Mouse (Mus musculus): ENCODE data around the gene Mpig6b.

Gene Mpig6b

DNA sequence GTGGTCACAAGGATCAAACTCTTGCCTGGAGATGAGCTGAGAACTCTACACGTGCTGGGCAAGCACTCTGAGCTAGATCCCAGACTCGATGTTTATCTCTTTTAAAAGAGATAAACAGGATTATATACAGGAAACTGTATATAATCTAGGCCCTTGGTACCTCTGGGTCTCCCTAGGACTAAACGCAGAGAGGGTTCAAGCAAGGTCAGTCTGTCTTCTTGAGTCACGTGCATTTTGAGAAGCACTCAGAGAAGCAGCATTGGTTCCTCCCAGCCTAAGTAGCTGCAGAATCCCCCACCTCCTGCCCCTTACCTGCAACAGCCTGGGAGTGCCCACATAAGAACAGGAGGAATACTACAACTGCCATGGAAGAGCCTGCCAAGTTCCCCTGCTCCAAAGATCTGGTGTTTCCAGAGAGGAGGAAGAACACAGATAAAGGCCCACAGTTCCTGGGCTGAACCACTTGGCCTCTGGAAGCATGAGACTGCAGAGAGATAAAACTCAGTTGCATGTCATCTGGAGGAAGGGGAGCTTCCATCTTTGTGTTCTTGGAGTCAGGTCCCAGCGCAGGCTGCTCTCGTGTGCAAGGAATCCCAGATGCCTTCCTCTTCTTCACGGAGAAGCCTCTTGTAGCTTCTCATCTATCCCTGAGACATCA is 19.4 kb upstream of the Mpig6b start, which contains the start of gene Ly6g6f:
Gene Ly6g6f, minus strand, starts transcription at position 403 of the 658 bp plus-strand sequence.
- DNase-seq = no peak

DNA sequence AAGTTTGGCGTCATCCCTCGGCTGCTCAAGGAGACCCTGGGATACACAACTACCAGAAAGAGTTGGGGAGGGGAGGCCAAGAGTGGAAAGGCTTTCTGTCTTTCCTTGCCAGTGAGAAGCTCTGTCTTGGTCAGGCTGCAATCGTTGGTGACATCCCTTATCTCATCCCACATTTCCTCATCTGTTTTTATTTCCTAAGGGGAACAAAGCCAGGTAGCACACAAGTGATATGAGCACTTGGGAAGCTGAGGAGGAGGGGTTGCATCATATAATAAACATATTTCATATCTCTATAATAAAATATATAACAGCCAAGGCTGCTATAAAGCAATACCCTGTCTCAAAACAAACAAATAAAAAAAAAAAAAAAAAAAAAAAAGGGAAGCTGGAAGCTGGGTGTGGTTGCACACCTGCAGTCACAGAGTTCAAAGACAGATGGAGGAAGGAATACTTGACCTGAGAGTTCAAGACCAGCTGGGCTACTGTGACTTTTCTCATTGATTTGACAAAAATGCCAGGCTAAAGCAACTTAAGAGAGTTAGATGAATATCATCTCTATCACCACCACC is 18.0 kb upstream of the Mpig6b start:
- DNase-seq = no peak

DNA sequence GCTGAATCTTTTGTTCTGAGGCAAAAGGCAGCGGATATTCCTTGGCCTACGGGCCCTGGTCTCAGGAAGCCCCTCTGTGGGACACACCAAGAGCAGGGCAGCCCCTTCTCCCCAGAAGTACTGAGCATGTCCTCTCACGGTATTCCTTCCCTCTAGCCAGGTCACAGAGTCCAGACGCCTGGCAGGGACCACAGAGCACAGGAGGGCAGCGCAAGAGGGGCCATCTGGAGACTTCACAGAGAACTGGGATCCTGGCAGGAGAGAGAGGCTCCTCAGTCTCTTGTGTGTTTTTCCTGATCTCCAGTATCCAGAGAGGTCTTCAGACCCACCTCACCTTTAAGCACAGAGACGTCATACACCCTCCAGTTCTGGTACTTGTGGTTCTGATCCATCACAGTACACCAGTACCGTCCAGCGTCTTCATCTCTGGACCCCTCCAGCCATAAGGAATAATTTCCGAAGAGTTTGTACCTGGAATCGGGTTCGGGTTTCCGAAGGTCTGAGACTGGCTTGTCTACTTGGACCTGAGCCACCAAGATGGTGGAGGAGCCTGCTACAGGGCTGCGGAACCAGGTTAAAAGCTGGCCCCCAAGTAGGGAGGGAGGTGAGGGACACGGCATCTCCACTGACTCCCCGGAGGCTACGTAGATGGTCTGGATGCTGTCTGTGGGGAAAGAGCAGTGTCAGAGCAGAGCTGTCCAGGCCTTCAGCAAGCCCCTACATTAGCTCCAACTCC is 17.0 kb upstream of the Mpig6b start:
- DNase-seq = no peak

DNA sequence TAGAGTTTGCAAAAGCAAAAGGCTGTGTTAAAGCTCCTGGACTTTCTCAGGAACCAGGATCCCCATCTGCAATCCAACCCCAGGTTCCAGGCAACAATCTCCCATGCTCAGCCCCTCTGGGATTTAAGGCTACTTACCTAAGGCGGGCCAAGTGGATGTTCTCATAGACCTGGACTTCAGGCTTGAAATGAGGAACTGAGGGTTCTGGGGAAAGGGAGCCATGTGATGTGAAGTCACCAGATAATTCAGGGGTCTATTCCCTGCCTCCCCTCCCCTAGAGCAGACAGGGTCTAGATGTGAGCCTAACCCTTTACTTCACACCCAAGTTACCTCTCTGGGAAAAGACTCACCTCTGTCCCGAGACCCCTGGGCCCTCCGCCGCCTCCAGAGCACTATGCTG is 14.7 kb upstream of the Mpig6b start:
- DNase-seq = no peak

DNA sequence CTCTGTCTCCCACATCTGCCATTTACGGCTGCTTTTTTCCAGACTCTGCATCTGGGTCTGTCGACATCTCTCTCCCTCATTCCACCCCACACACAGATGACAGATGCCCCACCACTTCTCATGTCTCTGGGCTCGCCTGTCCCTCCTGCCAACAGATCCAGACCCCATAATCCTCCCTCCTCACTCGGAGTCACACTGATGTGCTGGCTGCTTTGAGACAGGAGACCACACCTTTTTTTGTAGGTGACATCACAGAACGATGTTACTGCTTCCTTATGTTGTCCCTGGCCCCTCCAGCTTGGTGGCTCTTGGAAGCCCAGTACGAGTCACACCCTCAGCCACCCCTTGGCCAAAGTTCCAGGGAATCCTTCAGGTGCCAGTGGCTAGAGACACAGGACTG is 14.3 kb upstream of the Mpig6b start:
- no peak for DNase-seq

DNA sequence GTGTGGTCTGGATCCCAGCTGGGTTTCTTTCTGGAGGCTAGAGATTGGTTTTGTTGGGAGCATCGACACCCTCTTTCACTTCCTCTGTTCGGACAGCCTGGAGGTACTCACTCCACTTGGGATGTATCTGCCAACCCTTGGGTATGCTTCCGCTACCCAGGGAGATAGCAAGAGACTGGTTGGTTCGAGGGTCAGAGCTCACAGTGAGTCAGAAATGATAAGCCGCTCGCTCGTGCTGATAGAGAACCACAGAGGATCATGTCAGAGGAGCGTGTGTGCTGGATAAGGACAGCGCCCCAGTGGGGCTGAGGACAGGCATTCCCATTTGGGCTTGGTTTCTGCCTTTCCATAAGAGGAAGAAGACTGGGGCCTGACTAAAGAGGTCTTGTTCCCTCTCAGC is 13.8 kb upstream of the Mpig6b start:
- DNase-seq = no peak

DNA sequence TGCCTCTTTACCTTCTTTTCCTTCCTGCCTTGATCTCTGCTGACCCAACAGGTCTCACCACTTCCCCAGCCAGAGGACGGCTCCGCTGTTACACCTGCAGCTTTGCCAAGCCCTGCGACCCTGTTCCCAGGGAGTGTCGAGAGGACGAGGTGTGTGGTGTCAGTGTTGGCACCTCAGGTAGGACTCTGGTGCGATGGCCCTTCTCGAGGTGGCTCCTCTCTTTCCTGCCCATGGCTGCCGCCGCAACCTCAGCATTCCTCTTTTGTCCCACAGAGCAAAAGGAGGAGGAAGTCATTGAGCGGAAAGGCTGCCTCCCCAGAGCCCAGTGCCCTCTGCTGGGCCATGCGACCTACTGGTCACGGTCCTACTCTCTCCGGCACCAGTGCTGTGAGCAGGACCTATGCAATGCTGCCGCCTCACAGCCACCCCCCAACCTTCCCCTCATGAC is 11.8 kb upstream of the Mpig6b start, which contains the start of gene Ly6g6d:
Gene Ly6g6d, minus strand, starts transcription at position 280 of the 448 bp plus-strand sequence.
- DNase-seq = peak; percentile 82

DNA sequence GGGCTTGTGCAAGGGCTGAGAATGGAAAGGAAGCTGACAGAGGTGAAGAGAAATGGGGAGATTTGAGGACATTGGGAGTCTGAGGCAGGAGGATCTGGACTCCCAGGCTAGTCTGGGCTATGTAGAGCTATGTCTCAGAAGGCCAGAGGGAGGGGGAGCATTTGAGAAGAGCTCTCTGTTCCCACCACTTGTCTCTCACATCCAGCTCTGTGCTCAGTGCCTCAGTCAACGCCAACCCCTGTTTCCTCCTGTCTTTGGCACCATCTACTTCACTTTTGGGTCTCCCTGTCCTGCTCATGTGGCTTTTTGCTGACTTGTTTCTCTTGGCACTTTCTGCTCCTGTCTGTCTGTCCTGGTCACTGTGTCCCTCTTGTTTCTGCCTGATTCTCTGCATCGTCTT is 11.3 kb upstream of the Mpig6b start:
- no peak for DNase-seq

DNA sequence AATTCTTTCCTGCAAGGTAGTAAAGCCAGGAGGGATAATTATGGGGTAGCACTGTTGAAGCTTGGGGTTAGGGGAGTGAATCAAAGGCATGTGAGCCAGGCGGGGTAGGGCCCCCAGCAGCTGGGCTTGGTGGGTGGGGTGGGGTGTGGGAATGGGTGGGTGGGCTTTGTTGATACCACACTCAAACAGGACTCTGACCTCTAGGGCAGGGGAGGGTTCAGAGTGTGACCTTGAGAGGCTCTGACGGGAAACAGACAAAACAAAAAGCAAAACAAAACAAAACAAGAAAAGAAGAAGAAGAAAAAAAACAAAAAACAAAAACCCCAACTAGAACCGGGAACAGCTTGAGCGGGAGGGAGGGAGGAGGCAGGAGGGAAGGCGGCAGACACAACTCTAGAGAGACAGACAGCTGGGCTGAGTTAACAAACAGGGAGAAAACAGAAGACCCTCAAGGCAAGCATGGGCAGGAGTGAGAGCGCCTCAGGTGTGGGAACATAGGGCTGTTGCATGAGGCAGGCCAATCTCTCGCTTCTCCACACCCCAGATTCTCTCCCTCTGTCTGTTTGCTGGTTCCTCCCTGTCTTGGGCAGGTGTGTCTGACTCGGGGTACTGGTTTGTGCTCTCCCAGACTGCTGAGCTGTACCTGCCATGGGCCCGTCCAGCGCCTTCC is 10.7 kb upstream of the Mpig6b start, which contains the start of gene Ly6g6e:
Gene Ly6g6e, plus strand, starts transcription at position 396 of the 670 bp plus-strand sequence.
- no peak for DNase-seq

DNA sequence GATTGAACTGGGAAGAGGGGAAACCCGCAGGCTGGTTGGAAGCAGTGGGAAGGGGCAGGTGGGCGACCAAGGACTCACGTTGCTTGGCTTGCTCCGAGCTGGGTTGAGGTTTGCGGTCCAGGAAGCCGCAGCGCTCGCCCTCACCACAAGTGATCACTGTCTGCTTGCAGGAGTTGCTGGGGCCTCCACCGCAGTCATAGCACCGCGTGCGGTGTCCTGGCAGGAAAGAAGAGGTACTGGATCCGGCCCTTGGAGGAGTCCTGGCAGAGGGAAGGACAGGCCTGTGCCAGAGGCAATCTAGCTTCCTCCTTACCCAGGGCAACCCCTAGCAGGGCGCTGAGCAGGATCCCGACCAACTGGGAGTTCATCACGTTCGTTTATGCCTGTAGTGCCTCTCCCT is 8.1 kb upstream of the Mpig6b start:
- DNase-seq = no peak

DNA sequence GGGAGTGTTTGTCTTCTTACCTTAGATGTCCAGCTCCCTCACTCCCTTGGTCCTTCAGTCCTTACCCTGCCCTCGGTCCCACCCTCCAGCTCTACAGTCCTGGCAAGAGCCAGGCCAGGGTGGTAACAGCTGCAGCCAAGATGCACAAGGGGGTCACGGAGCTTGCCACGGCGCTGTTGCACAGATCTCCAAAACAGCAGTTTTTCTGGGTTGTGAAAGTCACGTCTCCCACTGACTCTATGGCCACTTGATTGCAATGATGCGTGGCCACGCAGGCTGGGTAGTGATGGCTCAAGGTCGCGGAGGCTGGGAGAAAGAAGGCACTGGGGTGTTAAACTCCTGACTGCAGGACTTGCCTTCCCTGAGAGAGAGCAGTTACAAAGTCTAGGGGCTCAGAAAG is 5.5 kb upstream of the Mpig6b start:
- no peak for DNase-seq

DNA sequence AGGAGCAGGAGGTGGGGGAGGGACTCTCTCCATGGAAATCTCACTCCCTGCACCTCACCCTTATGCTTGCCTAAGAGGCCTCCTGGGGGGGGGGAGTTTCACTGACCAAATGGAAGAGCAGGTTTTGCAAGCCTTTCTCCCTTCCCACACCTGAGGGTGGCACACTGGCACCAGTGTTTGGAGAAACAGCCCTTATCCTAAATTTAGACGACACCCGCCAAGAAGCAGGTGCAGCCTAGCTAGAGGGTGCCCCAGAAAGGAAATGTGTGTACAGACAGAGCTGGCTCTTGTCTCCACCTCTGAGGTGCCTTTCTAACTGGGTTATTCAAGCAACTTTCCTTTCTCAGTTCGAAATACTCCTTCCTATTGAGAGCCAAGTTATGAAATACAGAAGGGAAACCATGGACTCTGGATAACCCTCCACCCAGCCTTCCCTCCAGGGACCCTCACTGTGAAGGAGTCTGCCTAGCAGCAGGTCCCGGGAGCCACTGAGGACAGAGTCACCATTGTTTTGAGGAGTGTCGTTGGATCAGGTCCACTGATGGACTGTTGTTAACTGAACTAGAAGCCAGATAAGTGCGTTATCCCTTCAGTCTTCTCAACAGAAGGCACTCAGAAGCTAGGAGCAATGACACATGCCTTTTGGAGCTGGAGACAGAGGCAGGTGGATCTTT is 4.7 kb upstream of the Mpig6b start:
- DNase-seq = peak; percentile 55

DNA sequence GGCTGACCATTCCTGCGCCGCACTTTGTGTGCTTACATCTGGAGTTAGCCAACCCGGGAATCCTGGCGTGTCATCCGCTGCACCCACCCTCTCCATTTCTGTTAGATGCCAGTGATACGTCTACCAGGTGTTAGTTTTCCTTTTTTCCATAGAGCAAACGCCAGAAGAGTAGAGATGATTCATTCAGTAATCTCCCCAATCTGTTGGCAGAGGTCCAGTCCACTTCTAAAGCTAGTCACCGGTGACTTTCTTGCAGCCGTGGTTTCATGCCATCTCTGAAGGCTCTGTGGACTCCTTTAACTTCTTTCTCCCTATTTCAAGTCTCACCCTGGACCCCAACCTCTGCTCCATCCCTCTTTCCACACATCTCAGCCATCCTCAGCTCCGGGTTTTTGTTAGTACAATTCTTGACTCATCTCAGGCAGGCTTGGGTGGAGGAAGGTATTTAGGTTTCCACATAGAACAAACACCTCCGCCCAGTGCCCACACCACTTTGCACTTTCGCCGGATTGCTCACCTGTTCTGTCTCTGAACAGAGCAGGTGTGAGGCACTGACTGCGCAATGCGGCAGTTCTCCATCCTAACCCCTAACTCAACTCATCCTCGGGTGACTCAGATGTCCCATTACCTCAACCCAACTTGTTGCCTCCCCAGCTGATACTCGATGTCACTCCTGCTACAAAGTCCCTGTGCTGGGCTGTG is 2.4 kb upstream of the Mpig6b start:
- DNase-seq = no peak

DNA sequence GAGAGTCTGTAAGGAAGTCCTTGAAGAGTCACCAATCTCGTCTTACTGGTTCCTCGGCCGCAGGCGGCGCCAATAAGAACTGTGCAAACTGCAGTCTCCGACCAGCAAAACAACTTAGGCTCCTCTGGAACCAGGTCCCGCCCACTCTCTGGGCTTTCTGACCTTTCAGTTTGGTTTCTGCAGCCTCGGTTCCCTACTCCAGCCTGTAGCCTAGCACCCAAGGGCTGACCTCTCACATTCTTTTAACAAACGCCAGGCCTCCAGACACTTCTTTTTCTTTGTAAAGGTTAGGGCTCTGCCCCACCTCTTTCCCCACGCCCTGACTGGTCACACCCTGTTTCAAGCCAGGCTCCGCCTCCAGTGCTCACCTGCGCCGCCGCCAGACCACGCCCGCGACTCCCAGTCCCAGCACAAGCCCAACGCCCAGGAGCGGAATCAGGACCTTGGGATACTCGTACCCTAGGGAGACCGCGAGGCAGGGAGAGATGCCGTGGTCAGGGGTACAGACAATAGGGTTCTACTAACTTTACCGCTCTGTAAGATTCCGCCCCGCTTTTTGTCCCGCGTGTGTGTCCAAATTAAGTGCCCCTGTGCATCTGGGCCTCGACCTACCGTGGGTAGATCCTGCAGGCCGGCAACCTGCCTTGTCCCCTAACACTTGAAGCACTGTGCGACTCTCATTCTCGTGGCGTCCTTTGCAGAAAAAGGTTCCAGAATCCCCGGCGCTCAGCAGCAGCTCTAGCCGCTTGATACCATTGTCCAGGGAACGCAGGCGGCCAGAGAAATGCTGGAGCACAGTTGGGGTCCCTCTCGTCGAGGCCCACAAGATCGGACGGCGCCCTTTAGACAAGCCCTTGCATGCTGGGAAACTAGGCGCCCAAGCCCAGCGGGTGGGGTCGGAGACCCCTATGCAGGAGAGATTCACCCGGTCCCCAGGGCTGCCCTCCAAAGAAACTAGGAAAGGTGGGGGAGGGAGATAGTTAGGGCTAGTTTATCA is 735 bp downstream of the Mpig6b start, which contains the start of gene Ly6g6c:
Gene Ly6g6c, plus strand, starts transcription at position 438 of the 997 bp plus-strand sequence.
- DNase-seq = peak; percentile 88

DNA sequence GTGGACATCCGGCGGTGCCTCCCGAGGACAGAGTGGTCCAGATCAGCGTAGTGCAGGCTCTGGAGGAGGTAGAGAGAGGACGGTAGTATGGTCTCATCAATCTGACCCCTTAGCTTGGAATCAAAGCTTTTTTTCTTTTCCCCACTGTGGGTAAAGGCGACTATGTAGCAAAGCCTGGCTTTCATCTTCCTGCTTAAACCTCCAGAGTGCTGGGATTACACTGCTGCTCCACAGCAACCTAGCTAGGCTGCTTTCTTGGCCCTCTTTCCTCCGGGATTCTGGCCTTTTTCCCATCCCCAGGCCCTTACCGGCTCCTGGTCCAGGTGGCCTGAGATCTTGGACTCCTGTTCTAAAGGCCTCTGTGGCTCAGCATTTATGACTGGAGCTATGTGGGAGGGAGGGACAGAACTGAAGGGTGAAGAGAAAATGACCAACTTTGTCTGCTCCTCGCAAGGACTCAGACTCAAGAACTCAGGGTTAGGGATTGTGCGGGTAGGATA is 1.6 kb downstream of the Mpig6b start:
- DNase-seq = no peak

DNA sequence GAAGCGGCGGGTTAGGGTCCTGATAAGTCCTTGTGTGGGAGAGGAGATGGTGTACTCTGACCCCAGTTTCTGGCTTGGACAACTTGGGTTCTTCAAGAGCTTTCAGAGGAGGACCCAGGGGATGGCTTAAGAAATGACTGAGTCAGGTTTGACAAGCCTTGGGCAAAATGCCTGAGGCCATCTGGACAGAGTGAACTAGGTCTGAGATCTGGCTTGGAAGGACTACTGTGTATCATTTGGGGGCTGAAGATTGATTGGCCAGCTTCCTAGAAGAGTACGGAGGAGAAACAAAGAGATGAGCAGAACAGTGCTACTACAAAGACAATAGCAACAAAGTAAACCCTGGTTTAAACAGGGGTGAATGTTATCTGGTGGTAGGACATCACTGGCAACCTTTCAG is 2.5 kb downstream of the Mpig6b start:
- no peak for DNase-seq

DNA sequence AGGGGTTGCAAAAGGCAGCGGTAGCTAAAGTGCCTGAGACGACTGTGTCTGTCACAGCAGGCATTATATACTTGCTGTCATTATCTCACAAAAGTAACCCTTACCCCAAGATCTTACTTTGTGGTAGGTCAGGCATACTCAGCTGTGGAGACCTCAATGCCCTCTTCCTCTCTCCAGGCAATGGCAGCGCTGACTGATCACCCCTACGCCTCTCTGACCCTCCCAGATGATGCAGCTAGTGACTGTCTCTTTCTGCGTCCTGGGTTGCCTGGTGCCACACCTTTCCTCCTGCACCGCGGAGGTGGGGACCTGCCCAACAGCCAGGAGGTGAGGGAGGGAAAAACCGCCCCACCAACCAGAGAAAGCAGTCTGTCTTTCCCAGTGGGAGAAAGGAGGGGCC is 4.7 kb downstream of the Mpig6b start:
- DNase-seq = no peak

DNA sequence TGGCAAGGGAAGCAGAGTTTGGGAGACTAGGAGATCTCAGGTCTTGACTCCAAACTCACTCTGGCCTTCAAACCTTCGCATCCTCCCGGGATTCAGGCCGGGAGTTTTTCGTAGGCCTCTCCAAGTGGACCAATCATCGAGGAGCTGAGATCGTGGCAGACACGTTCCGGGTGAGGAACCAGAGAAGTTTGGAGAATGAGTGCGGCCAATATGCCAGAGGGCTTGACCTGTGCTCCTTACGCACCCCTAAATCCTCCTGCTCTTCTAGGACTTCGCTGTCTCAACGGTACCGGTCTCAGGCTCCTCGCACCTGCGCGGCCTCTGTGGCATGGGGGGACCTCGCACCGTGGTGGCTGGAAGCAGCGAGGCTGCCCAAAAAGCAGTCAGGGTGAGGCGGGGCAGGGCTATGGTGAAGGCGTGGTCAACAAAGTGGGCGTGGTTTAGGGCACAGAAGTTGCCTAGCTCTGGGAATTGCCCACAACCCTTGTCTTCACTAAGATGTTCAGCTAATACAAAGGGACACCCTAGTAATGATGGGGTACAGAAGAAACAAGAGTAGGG is 5.2 kb downstream of the Mpig6b start:
- peak; percentile 70 for DNase-seq

DNA sequence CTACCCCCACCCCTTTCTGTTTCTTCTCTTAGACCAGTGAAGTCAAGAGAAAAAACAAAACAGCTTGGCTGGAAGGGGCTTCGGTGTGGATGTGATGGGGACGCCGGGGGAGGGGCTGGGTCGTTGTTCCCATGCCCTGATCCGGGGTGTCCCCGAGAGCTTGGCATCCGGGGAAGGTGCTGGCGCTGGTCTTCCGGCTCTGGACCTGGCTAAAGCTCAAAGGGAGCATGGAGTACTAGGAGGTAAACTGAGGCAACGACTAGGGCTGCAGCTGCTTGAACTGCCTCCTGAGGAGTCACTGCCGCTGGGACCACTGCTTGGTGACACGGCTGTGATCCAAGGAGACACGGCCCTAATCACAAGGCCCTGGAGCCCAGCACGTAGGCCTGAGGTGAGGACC is 5.9 kb downstream of the Mpig6b start:
- no peak for DNase-seq
